Mouse (Mus musculus) ES-E14 (cell line): Measurements from ENCODE around the gene Ephx1.

Experiments
- CHD2 ChIP-seq: IDR thresholded peaks from 2 replicates; pipeline ENCODE4 v1.6.1; 2014; ENCODE audit warnings: mild to moderate bottlenecking, low read depth, low read length, inconsistent platforms
- HCFC1 ChIP-seq: IDR thresholded peaks from 2 replicates; pipeline ENCODE4 v1.6.1; 2012; ENCODE audit warnings: low read length, inconsistent platforms, borderline replicate concordance; ENCODE audit not compliant: insufficient read depth
- MAFK ChIP-seq: IDR thresholded peaks from 2 replicates; pipeline ENCODE4 v1.6.1; 2014; ENCODE audit warnings: mild to moderate bottlenecking, low read depth, low read length, inconsistent platforms; ENCODE audit not compliant: insufficient read depth
- ZC3H11A ChIP-seq: IDR thresholded peaks from 2 replicates; pipeline ENCODE4 v1.6.1; 2012; ENCODE audit warnings: low read depth, mild to moderate bottlenecking, inconsistent platforms, low read length, borderline replicate concordance
- ZNF384 ChIP-seq: IDR thresholded peaks from 2 replicates; pipeline ENCODE4 v1.6.1; 2012; ENCODE audit warnings: low read depth, low read length, inconsistent platforms

DNA sequence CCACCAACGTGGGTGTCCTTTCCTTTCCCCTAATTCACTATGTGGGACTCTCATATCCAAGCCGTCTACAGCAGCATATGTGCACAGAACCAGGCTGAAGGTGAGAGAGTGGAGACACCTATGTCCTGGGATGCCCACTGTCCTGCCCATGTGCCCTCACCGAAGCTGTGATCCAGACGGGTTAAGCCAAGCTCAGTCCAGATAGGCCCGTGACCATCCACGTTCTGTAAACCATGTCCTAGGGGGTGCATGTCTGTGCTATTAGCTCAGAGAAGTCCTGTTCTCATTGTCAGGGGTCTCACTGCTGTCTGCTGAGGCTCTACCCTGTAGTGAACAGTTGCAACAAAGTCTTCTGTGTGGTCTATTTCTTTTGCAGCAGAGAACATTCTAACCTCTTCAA lies 12.9 kb downstream of the Ephx1 start:
- TF ChIP-seq ZC3H11A: no peak
- no peak for TF ChIP-seq HCFC1
- TF ChIP-seq MAFK: no peak
- TF ChIP-seq CHD2: no peak
- no peak for TF ChIP-seq ZNF384
